23 mouse cellular contexts compared by ENCODE assay signal in genomic region chr10:77370129-77370528, GRCm38 (mm10).
"Had no signal": no experiment of that assay in that cellular context is flagged by ENCODE, and none has a peak within 500 bp of the region (broad histone marks: within the 10 kb centered on the region; RNA-seq: fewer than 3 reads in every experiment).

No protein-coding gene starts in this region.

- H3K4me2 ChIP-seq: heart, embryonic 12.5 days; hindbrain, embryonic 13.5 days; hindbrain, embryonic 15.5 days; kidney, embryonic 15.5 days; limb, embryonic 13.5 days; limb, embryonic 15.5 days; liver, embryonic 12.5 days had no signal

- H3K9ac ChIP-seq: heart, embryonic 12.5 days; hindbrain, embryonic 13.5 days; hindbrain, embryonic 15.5 days; kidney, embryonic 15.5 days; limb, embryonic 13.5 days; limb, embryonic 15.5 days; liver, embryonic 12.5 days had no signal

- H3K9me3 ChIP-seq: heart, embryonic 10.5 days; heart, embryonic 12.5 days; hindbrain, embryonic 13.5 days; hindbrain, embryonic 15.5 days; kidney, embryonic 15.5 days; limb, embryonic 13.5 days; limb, embryonic 15.5 days; liver, embryonic 12.5 days had no signal

- DNase-seq: gastrocnemius, postnatal 14 days; gastrocnemius, postnatal 36 days; heart, adult 18-20 months; heart, postnatal 10 days; kidney, adult 11 months; kidney, adult 2 months; kidney, adult 9 months; kidney, postnatal 14 days; kidney, postnatal 36 days; layer of hippocampus, adult 9-11 months; layer of hippocampus, postnatal 36 days; left cerebral cortex, postnatal 4 days had no signal

- H3K36me3 ChIP-seq: heart, embryonic 10.5 days; heart, embryonic 12.5 days; hindbrain, embryonic 13.5 days; hindbrain, embryonic 15.5 days; kidney, embryonic 15.5 days; limb, embryonic 13.5 days; limb, embryonic 15.5 days; liver, embryonic 12.5 days had no signal

- H3K27ac ChIP-seq: heart, embryonic 10.5 days; hindbrain, embryonic 13.5 days; hindbrain, embryonic 15.5 days; hindbrain, postnatal 0 days; kidney, embryonic 15.5 days; kidney, postnatal 0 days; limb, embryonic 13.5 days; limb, embryonic 15.5 days; liver, embryonic 12.5 days had no signal

- H3K4me3 ChIP-seq: heart, embryonic 10.5 days; heart, embryonic 12.5 days; hindbrain, embryonic 13.5 days; hindbrain, embryonic 15.5 days; kidney, embryonic 15.5 days; limb, embryonic 13.5 days; limb, embryonic 15.5 days; liver, embryonic 12.5 days had no signal

- H3K27me3 ChIP-seq: heart, embryonic 12.5 days; hindbrain, embryonic 13.5 days; hindbrain, embryonic 15.5 days; kidney, embryonic 15.5 days; limb, embryonic 13.5 days; limb, embryonic 15.5 days; liver, embryonic 12.5 days had no signal

- H3K4me1 ChIP-seq: hindbrain, embryonic 13.5 days; kidney, embryonic 15.5 days; liver, embryonic 12.5 days had no signal

- ATAC-seq: hindbrain, postnatal 0 days; intestine, embryonic 16.5 days; liver, embryonic 12.5 days had no signal
